Mouse (Mus musculus) midbrain, embryonic 15.5 days (tissue): ENCODE data around the gene Ddx18. TPM values are rescaled to one million over a fixed set of nuclear protein-coding genes. Genes with fewer than 3 reads are reported as not detected.

Source experiments
- ATAC-seq: fragments of 200-750 bp; cut with Nextera tagmentation; replicated peaks from 2 replicates; pipeline ENCODE4 v1.8.0; 2017; ENCODE audit warnings: moderate TSS enrichment
- H3K27ac ChIP-seq: fragments of 300-500 bp; sonication (generic); 2 replicates; pipeline ENCODE4 v1.5.1; 2015; ENCODE audit warnings: mild to moderate bottlenecking, inconsistent platforms
- H3K27me3 ChIP-seq: fragments of 300-500 bp; sonication (generic); replicated peaks from 2 replicates; pipeline ENCODE4 v1.6.1; 2015; ENCODE audit warnings: inconsistent platforms
- H3K36me3 ChIP-seq: fragments of 300-500 bp; sonication (generic); replicated peaks from 2 replicates; pipeline ENCODE4 v1.6.1; 2015; ENCODE audit warnings: inconsistent platforms
- H3K4me1 ChIP-seq: fragments of 300-500 bp; sonication (generic); 2 replicates; pipeline ENCODE4 v1.6.1; 2015; ENCODE audit warnings: inconsistent platforms
- H3K4me2 ChIP-seq: fragments of 300-500 bp; sonication (generic); 2 replicates; pipeline ENCODE4 v1.6.1; 2015; ENCODE audit warnings: inconsistent platforms, mild to moderate bottlenecking, moderate library complexity
- H3K4me3 ChIP-seq: fragments of 300-500 bp; sonication (generic); 2 replicates; pipeline ENCODE4 v1.5.1; 2015; ENCODE audit warnings: mild to moderate bottlenecking, inconsistent platforms
- H3K9ac ChIP-seq: fragments of 300-500 bp; sonication (generic); 2 replicates; pipeline ENCODE4 v1.6.1; 2015; ENCODE audit warnings: mild to moderate bottlenecking, inconsistent platforms
- H3K9me3 ChIP-seq: fragments of 300-500 bp; sonication (generic); 2 replicates; pipeline ENCODE4 v1.6.1; 2016; ENCODE audit warnings: inconsistent platforms
- WGBS: fragments of 180-500 bp; shearing (Covaris S2); methylation state at CpG from one replicate; pipeline ENCODE4 v1.1.7; 2015; ENCODE audit warnings: mixed read lengths; 5-methylcytosine and 5-hydroxymethylcytosine counted together
- polyA plus RNA-seq: library from polyadenylated mRNA; unstranded; fragments of >200 nt; fragmentation: Nextera tagmentation; extraction: Ambion mirVana; gene quantifications from 2 replicates; pipeline ENCODE4 v1.2.1, GENCODE M21; 2015

Gene Ddx18
- polyA plus RNA-seq, 1 experiment from 2014 or later, result 33.9 TPM

GRCm38 (mm10) chr1:121551457-121551835 lies 16.3 kb downstream of the Ddx18 start:
- peaks cover 30% of the 10 kb centered on the region for H3K36me3 ChIP-seq
- no peaks in the 10 kb centered on the region for H3K9me3 ChIP-seq
- H3K27ac ChIP-seq, result no peak overlapping the region
- peak; percentile 62 for ATAC-seq
- no peak overlapping the region for H3K4me2 ChIP-seq
- no peak overlapping the region for H3K4me3 ChIP-seq
- H3K4me1 ChIP-seq, result no peaks in the 10 kb centered on the region
- no peaks in the 10 kb centered on the region for H3K27me3 ChIP-seq
- 72% methylated on average over 7 of the region's 7 CpGs for WGBS
- H3K9ac ChIP-seq, result no peak overlapping the region

GRCm38 (mm10) chr1:121550801-121551456 lies 16.9 kb downstream of the Ddx18 start:
- Histone ChIP-seq H3K4me3 (no peak overlapping the region), H3K4me2 (no peak overlapping the region), H3K9ac (no peak overlapping the region), H3K27me3 (no peaks in the 10 kb centered on the region), H3K27ac (no peak overlapping the region), H3K36me3 (peaks cover 30% of the 10 kb centered on the region), H3K9me3 (no peaks in the 10 kb centered on the region), H3K4me1 (no peaks in the 10 kb centered on the region)
- no peak for ATAC-seq
- 85% methylated on average over 16 of the region's 16 CpGs for WGBS

GRCm38 (mm10) chr1:121549456-121549855 lies 18.3 kb downstream of the Ddx18 start:
- H3K4me1 ChIP-seq, result no peaks in the 10 kb centered on the region
- no peaks in the 10 kb centered on the region for H3K9me3 ChIP-seq
- H3K4me3 ChIP-seq, result no peak overlapping the region
- no peaks in the 10 kb centered on the region for H3K27me3 ChIP-seq
- 74% methylated on average over 4 of the region's 4 CpGs for WGBS
- H3K4me2 ChIP-seq, result no peak overlapping the region
- no peak for ATAC-seq
- no peak overlapping the region for H3K9ac ChIP-seq
- H3K36me3 ChIP-seq, result peaks cover 16% of the 10 kb centered on the region
- H3K27ac ChIP-seq, result no peak overlapping the region

GRCm38 (mm10) chr1:121548667-121549066 lies 19.1 kb downstream of the Ddx18 start:
- Histone ChIP-seq H3K4me3 (no peak overlapping the region), H3K36me3 (peaks cover 11% of the 10 kb centered on the region; the same call in 1 of the 2 replicates), H3K9me3 (no peaks in the 10 kb centered on the region), H3K27ac (no peak overlapping the region), H3K4me2 (no peak overlapping the region), H3K9ac (no peak overlapping the region), H3K4me1 (no peaks in the 10 kb centered on the region), H3K27me3 (no peaks in the 10 kb centered on the region)
- 95% methylated on average over 4 of the region's 4 CpGs for WGBS
- no peak for ATAC-seq

- Histone ChIP-seq H3K9ac (no peak overlapping the region), H3K36me3 (no peaks in the 10 kb centered on the region), H3K27ac (no peak overlapping the region), H3K4me1 (no peaks in the 10 kb centered on the region), H3K9me3 (no peaks in the 10 kb centered on the region), H3K4me3 (no peak overlapping the region), H3K27me3 (no peaks in the 10 kb centered on the region), H3K4me2 (no peak overlapping the region)
- no peak for ATAC-seq
- WGBS, result 81% methylated on average over 2 of the region's 2 CpGs
Measured at GRCm38 (mm10) chr1:121546844-121547243, 20.9 kb downstream of the Ddx18 start.

GRCm38 (mm10) chr1:121540361-121540760 lies 27.4 kb downstream of the Ddx18 start:
- no peak overlapping the region for H3K27ac ChIP-seq
- WGBS, result 72% methylated on average over 8 of the region's 8 CpGs
- no peak for ATAC-seq

GRCm38 (mm10) chr1:121531439-121531838 lies 36.4 kb downstream of the Ddx18 start:
- ATAC-seq, result no peak
- Histone ChIP-seq H3K9ac (no peak overlapping the region), H3K27ac (no peak overlapping the region), H3K27me3 (peaks cover 20% of the 10 kb centered on the region), H3K4me2 (no peak overlapping the region), H3K9me3 (no peaks in the 10 kb centered on the region), H3K4me1 (peaks cover 17% of the 10 kb centered on the region), H3K36me3 (no peaks in the 10 kb centered on the region), H3K4me3 (no peak overlapping the region)
- 70% methylated on average over 7 of the region's 7 CpGs for WGBS

More at GRCm38 (mm10) chr1:121540361-121540760, 27.4 kb downstream of the Ddx18 start:
- no peaks in the 10 kb centered on the region for H3K9me3 ChIP-seq
- H3K4me3 ChIP-seq, result no peak overlapping the region
- no peaks in the 10 kb centered on the region for H3K36me3 ChIP-seq
- no peaks in the 10 kb centered on the region for H3K27me3 ChIP-seq
- H3K9ac ChIP-seq, result no peak overlapping the region
- H3K4me1 ChIP-seq, result no peaks in the 10 kb centered on the region
- H3K4me2 ChIP-seq, result no peak overlapping the region

- Histone ChIP-seq H3K4me3 (no peak overlapping the region), H3K36me3 (no peaks in the 10 kb centered on the region), H3K4me2 (no peak overlapping the region), H3K4me1 (peaks cover 17% of the 10 kb centered on the region), H3K27ac (no peak overlapping the region), H3K9me3 (no peaks in the 10 kb centered on the region), H3K9ac (no peak overlapping the region), H3K27me3 (peaks cover 20% of the 10 kb centered on the region)
- ATAC-seq, result no peak
- WGBS, result 83% methylated on average over 6 of the region's 6 CpGs
Measured at GRCm38 (mm10) chr1:121529286-121529685, 38.5 kb downstream of the Ddx18 start.

GRCm38 (mm10) chr1:121528399-121528720 lies 39.4 kb downstream of the Ddx18 start, which contains the start of gene Htr5b:
Htr5b (minus strand) TSS chr1:121528465.
- peaks cover 17% of the 10 kb centered on the region for H3K4me1 ChIP-seq
- peaks cover 20% of the 10 kb centered on the region for H3K27me3 ChIP-seq
- peak within 1 kb of the TSS; percentile 35 for H3K4me3 ChIP-seq
- H3K9me3 ChIP-seq, result no peaks in the 10 kb centered on the region
- no peaks in the 10 kb centered on the region for H3K36me3 ChIP-seq
- H3K27ac ChIP-seq, result no peak within 1 kb of the TSS
- peak; percentile 89 for ATAC-seq
- 5% methylated on average over 11 of the region's 11 CpGs for WGBS
- peak within 1 kb of the TSS; percentile 76 for H3K4me2 ChIP-seq
- peak within 1 kb of the TSS; percentile 7 for H3K9ac ChIP-seq

GRCm38 (mm10) chr1:121527600-121528398 lies 40.0 kb downstream of the Ddx18 start:
- 10% methylated on average over 55 of the region's 55 CpGs for WGBS
- Histone ChIP-seq H3K27ac (no peak overlapping the region), H3K36me3 (no peaks in the 10 kb centered on the region), H3K4me2 (peak overlapping the region; percentile 76), H3K4me1 (peaks cover 17% of the 10 kb centered on the region), H3K27me3 (peaks cover 20% of the 10 kb centered on the region), H3K9ac (peak overlapping the region; percentile 7), H3K4me3 (peak overlapping the region; percentile 35), H3K9me3 (no peaks in the 10 kb centered on the region)
- ATAC-seq, result peak; percentile 80

- no peak overlapping the region for H3K9ac ChIP-seq
- H3K27ac ChIP-seq, result no peak overlapping the region
- H3K4me1 ChIP-seq, result peaks cover 17% of the 10 kb centered on the region
- ATAC-seq, result no peak
- H3K4me3 ChIP-seq, result peak overlapping the region; percentile 35
- peaks cover 20% of the 10 kb centered on the region for H3K27me3 ChIP-seq
- no peaks in the 10 kb centered on the region for H3K9me3 ChIP-seq
- H3K4me2 ChIP-seq, result peak overlapping the region; percentile 76
- H3K36me3 ChIP-seq, result no peaks in the 10 kb centered on the region
- 51% methylated on average over 17 of the region's 17 CpGs for WGBS
Measured at GRCm38 (mm10) chr1:121527061-121527460, 40.7 kb downstream of the Ddx18 start.

- Histone ChIP-seq H3K4me1 (no peaks in the 10 kb centered on the region), H3K4me2 (no peak overlapping the region), H3K27ac (no peak overlapping the region), H3K36me3 (no peaks in the 10 kb centered on the region), H3K4me3 (no peak overlapping the region), H3K9me3 (no peaks in the 10 kb centered on the region), H3K27me3 (no peaks in the 10 kb centered on the region), H3K9ac (no peak overlapping the region)
- WGBS, result 75% methylated on average over 1 of the region's 1 CpGs
- no peak for ATAC-seq
Measured at GRCm38 (mm10) chr1:121518609-121519008, 49.2 kb downstream of the Ddx18 start.
